Mouse (Mus musculus) spleen, adult 12 weeks (tissue): ENCODE data around the gene Rab9.
A peak's percentile ranks its signal among the peaks of the same experiment; 100 is the strongest.

ENCODE experiments used
- DNase-seq: peaks from one replicate; pipeline ENCODE4 v3.0.0; 2022; ENCODE audit warnings: low spot score

Rab9 gene

GRCm38 (mm10) chrX:166479365-166479983, at the start of gene Rab9:
Rab9 (minus strand) TSS chrX:166479867.
- peak; percentile 83 for DNase-seq

GRCm38 (mm10) chrX:166528126-166528525, 48.5 kb upstream of the Rab9 start:
- no peak for DNase-seq

- no peak for DNase-seq
These were observed 46.1 kb upstream of the Rab9 start for GRCm38 (mm10) chrX:166525637-166526315.

GRCm38 (mm10) chrX:166520782-166521181, 41.1 kb upstream of the Rab9 start:
- DNase-seq: no peak

GRCm38 (mm10) chrX:166518345-166518744, 38.7 kb upstream of the Rab9 start, which contains the start of gene Tceanc:
Tceanc (minus strand) TSS chrX:166518567.
- DNase-seq: no peak

GRCm38 (mm10) chrX:166516631-166517030, 37.0 kb upstream of the Rab9 start:
- DNase-seq: no peak

GRCm38 (mm10) chrX:166515923-166516322, 36.3 kb upstream of the Rab9 start:
- no peak for DNase-seq

GRCm38 (mm10) chrX:166514035-166514434, 34.4 kb upstream of the Rab9 start:
- DNase-seq: peak; percentile 2

GRCm38 (mm10) chrX:166512071-166512470, 32.4 kb upstream of the Rab9 start:
- DNase-seq: no peak

- no peak for DNase-seq
These were observed 31.4 kb upstream of the Rab9 start for GRCm38 (mm10) chrX:166511107-166511506.

GRCm38 (mm10) chrX:166509761-166510738, 30.4 kb upstream of the Rab9 start:
- peak; percentile 84 for DNase-seq

- DNase-seq: no peak
These were observed 24.8 kb upstream of the Rab9 start for GRCm38 (mm10) chrX:166504421-166504820.

- no peak for DNase-seq
These were observed 20.0 kb upstream of the Rab9 start for GRCm38 (mm10) chrX:166499496-166500190.

GRCm38 (mm10) chrX:166497771-166498170, 18.1 kb upstream of the Rab9 start:
- DNase-seq: no peak

- DNase-seq: no peak
These were observed 15.4 kb upstream of the Rab9 start for GRCm38 (mm10) chrX:166495052-166495451.

- DNase-seq: peak; percentile 1
These were observed 869 bp downstream of the Rab9 start for GRCm38 (mm10) chrX:166478631-166479364.

GRCm38 (mm10) chrX:166477393-166477792, 2.3 kb downstream of the Rab9 start:
- DNase-seq: no peak

- no peak for DNase-seq
These were observed 7.1 kb downstream of the Rab9 start for GRCm38 (mm10) chrX:166472612-166473011.

- DNase-seq: no peak
These were observed 11.3 kb downstream of the Rab9 start for GRCm38 (mm10) chrX:166468321-166468720.

GRCm38 (mm10) chrX:166455525-166455924, 24.1 kb downstream of the Rab9 start:
- no peak for DNase-seq

GRCm38 (mm10) chrX:166454331-166454730, 25.3 kb downstream of the Rab9 start:
- DNase-seq: no peak
